Mouse (Mus musculus) monocyte, adult 2 months (primary cell): ENCODE data around the gene Pip4k2c.
"Not testable (repeated sequence)": the region's sequence is repeated elsewhere in the genome, so short reads cannot be mapped to it uniquely, and the experiment has no call there.

Experiments used
- DNase-seq, 2 experiments: peaks; one replicate each; pipeline ENCODE4 v3.0.0; 2022; ENCODE audit warnings: low spot score in 2 of 2, low read depth in 1 of 2

Pip4k2c gene

GRCm38 (mm10) chr10:127171631-127172200 is 39.7 kb downstream of the Pip4k2c start:
- no peak for DNase-seq

GRCm38 (mm10) chr10:127170837-127171272 is 40.5 kb downstream of the Pip4k2c start:
- peak; percentile 60 to 80 for DNase-seq

DNA sequence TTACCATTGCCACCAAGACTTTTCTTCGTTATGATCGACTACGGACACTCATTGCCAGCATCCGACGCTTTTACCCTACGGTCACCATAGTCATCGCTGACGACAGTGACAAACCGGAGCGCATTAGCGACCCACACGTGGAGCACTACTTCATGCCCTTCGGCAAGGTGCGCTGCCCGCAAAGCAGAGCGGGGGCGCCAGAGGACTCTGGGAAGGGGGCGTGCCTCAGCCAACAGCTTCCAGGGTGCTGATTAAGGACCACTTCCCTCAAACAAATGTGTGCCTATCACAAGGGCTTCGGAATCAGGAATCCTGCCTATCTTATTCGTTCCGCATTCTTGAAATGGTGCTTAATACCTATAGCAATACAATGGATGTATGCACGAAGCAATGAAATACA is 41.4 kb downstream of the Pip4k2c start:
- no peak for DNase-seq

DNA sequence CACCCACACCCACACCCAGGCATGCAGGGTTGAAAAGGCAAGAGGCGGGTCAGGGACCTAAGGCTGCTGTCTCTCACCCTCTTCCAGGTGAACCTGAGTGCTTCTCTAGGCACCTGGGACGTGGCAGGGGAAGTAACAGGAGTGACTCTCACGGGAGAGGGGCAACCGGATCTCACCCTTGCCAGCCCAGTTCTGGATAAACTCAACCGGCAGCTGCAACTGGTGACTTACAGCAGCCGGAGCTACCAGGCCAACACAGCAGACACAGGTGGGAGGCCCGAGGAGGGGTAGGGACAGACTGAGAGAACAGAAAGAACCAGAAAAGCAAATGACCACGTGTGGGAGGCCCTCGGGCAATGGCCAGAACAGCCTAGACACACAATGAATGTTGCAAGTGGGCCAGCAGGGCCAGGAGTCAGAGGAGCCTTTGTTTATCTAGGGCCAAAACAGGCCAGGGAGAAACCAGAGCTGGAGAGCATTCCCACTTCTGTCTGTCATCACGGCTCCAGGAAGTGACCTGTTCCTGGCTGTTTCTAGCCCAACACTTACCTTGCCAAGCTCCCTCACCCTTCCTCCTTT is 43.7 kb downstream of the Pip4k2c start:
- DNase-seq: no peak

DNA sequence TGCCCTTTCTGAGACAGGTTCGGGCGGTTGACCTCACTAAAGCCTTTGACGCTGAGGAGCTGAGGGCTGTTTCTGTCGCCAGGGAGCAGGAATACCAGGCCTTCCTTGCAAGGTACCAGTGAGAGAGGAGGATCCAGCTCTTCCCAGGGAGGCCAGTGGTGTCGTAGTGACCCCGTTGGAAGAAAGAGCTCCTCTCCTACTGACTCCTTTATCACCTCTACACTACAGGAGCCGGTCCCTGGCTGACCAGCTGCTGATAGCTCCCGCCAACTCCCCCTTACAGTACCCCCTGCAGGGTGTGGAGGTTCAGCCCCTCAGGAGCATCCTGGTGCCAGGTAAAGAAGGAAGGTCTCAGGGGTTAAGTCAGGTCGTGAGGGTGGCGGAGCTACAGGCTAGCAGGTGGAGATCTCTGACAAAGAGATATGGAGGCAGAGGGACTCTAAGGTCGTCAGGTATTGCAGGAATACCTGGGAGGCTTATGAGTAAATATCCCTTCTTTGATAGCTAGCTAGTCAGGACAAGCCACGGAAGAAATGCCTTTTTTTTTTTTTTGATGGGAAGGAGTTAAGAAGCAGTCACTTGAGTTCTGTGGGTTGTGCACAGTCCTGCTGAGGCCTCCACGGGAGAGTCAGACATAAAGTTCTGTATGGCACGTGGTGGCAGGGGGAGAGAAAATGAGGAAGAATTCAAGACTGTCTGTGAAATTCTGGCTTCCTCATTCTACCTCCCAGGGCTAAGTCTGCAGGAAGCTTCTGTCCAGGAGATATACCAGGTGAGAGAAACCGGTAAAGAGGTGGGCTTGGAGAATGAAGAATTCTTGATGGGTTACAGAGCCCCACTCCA is 44.4 kb downstream of the Pip4k2c start:
- peak in 1 of 2 experiments; percentile 33 for DNase-seq

DNA sequence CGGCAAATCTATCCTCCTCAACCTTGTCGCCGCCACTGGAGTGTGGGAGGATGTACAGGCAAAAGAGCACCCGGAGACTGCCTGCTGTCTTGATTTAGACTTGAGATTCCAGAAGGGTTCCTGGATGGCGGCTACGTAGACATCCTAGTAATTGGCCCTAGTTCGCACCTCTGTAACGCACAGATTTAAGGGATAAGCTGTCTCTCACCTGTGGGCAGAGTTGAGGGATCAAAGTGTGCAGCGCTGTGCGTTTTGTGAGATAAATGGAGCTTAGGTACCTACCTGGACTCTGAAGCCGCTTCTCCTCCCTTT is 45.0 kb downstream of the Pip4k2c start:
- no peak for DNase-seq

DNA sequence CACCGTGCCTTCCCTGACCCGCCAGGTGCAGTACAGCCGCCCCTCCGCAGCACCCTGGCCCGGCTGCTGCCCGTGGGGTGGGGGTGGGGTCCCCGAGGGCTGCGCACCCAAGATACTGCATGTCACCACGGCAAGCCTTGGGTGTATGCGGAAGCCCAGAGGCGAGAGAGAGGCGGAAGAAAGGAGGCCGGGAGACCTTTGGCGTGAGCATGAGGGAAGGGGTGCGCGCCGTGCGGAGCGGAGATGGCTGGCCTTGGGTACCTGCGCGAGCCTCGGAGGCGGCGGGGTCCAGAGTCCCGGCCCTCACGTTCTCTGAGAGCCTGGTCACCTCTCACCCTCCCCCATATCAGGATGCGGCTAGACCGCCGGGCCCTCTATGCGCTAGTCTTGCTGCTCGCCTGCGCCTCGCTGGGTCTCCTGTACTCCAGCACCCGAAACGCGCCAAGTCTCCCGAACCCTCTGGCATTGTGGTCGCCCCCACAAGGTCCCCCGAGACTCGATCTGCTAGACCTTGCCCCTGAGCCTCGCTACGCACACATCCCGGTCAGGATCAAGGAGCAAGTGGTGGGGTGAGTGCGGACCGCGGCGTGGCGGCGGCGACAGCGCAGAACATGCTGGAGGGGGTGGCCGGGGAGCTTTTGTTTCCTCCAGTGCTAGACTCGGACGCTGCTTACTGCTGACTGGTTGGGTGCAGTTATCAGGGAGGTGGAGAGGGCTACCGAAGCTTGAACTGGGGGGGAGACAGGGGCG is 45.6 kb downstream of the Pip4k2c start:
- DNase-seq: peak in 1 of 2 experiments; percentile 54

- no peak for DNase-seq
Measured at GRCm38 (mm10) chr10:127165354-127165653, 46.1 kb downstream of the Pip4k2c start.

DNA sequence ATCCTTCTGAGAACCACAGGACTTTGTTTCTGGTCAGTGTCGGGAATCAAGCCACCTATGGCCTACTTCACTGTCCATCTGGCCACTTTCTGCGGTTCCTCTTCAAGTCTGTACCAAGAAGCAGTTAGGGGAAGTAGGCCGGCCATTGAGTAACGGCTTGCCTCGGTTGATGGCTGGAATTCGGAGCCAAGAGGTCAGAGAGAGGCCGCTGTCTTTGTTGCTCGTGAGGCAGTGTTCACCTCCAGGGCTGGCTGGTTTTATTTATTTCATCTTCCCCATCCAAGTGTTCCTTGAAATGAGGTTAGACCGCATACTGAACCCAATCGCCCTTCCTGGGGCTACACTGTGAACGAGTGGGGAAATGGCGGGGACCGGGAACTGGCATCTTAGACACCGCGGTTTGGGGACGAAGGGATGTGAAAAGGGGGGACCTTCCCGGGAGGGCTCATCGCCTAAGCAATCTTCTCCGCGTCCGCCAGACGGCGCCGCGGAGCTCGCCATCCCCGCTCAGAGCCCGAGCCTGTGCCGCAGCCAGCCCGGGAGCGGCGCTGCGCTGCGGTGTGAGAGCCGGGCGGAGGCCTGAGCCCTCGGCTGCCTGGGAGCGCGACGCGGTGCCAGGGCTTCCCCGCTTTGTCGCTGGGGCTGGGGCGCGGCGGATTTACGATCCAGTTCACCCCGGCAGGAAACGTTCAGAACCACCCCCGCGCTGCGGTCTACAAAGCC is 46.6 kb downstream of the Pip4k2c start, which contains the start of gene B4galnt1:
TSS of gene B4galnt1 (plus strand) at position 595 of the 723 bp plus-strand sequence.
- DNase-seq: peak; percentile 54 to 77

GRCm38 (mm10) chr10:127164190-127164589 is 47.2 kb downstream of the Pip4k2c start:
- DNase-seq: no peak

DNA sequence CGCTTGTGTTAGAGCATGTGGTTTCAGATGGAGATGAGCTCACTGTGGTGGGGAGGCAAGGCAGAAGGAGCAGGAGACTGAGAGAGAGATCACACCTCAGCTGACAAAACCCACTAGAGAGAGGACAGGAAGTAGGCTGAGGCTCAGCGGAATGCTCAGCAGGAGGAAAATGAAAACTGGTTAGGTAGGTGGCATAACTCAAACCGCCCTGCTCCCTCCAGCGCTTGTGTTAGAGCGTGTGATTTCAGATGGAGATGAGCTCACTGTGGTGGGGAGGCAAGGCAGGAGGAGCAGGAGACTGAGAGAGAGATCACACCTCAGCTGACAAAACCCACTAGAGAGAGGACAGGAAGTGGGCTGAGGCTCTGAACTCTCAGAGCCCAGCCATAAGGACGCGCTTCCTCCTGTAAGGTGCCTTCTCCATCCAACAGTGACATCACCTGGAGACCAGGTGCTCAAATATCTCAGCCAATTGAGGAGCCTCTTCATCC is 48.6 kb downstream of the Pip4k2c start:
- DNase-seq: not testable (repeated sequence)

- no peak for DNase-seq
Measured at GRCm38 (mm10) chr10:127160728-127161127, 50.7 kb downstream of the Pip4k2c start.

GRCm38 (mm10) chr10:127160081-127160480 is 51.3 kb downstream of the Pip4k2c start:
- DNase-seq: no peak

DNA sequence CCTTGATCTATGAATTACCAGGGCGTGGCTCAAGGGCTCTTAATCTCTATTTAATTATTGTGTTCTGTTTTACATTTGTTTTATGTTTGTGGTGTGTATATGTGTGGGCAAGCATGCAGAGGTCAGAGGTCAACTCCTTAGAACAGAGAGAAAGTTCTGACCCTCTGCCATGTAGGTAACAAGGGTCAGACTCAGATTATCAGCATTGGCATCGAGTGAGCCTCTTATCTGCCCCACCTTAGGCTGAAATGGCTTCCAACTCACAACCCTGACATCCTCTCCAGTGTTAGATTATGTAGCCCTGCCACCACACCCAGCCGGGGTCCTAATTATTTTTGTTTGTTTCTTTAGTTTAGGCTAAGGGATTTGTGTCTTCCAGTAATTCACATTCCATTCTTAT is 52.9 kb downstream of the Pip4k2c start:
- DNase-seq: no peak

GRCm38 (mm10) chr10:127156511-127156910 is 54.9 kb downstream of the Pip4k2c start:
- no peak for DNase-seq

- DNase-seq: no peak
Measured at GRCm38 (mm10) chr10:127156089-127156488, 55.3 kb downstream of the Pip4k2c start.

- no peak for DNase-seq
Measured at GRCm38 (mm10) chr10:127154652-127155051, 56.7 kb downstream of the Pip4k2c start.

DNA sequence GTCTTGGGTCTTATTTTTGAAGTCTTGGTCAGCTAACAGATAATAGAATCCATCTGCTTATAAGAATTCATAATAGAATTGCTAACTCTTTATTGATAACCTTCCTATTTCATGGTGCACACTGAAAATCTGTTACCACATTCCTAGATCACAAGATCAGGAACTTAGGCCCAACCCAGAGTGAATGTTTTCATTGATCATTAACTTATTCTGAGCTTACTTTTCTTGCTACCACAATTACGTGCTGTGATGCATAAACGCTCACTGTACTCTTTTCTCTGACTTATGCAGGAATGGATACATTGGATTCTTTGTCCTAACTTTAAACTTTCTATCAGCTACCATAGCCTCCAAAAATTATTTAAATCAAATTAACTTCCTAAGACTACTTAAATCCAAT is 57.1 kb downstream of the Pip4k2c start:
- DNase-seq: no peak

DNA sequence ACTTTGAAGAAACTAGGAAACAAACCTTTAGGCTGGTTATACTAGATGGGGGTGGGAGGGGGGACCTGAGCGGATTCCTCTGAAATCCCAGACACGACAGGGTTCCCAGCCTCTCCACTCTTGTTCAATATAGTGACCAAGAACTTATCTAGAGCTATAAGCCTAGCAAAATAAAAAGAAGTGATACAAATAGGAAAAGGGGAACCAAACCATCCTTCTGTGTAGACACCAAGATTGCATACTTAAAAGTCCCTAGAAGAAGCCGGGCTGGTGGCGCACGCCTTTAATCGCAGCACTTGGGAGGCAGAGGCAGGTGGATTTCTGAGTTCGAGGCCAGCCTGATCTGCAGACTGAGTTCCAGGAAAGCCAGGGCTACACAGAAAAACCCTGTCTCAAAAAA is 58.1 kb downstream of the Pip4k2c start:
- no peak for DNase-seq

DNA sequence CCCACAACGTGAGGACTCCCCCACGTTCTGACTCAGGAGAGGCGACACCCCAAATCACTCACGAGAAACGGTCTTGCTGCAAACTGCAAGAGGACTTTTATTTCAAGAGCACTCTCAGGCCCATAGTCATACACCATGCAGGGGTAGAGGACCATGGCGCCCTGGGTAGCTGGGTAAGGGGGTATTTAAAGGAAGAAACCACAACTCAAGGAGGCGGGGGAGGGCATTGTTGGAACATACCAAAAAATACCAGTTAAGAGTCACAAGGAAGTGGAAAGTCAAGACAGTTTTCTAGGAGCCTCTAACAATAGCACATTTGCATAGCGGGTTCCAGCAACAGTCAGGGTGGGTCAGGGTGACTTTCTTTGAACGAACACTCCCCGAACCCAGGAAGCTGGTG is 58.8 kb downstream of the Pip4k2c start:
- DNase-seq: not testable (repeated sequence)

GRCm38 (mm10) chr10:127151233-127151632 is 60.2 kb downstream of the Pip4k2c start:
- not testable (repeated sequence) for DNase-seq
